Mouse (Mus musculus): ENCODE data around the gene Mycbp2.

Gene Mycbp2

GRCm38 (mm10) chr14:103100296-103100695, 246.3 kb downstream of the Mycbp2 start:
- peak in 1 of 2 experiments; percentile 34 for DNase-seq

GRCm38 (mm10) chr14:103099238-103099933, 247.2 kb downstream of the Mycbp2 start, which contains the start of gene Fbxl3:
Gene Fbxl3, minus strand, starts transcription at chr14:103099566.
- peak; percentile 97 to 98 for DNase-seq

- DNase-seq, result peak; percentile 86 to 91
These were observed 247.9 kb downstream of the Mycbp2 start for GRCm38 (mm10) chr14:103098587-103099235.

GRCm38 (mm10) chr14:103098213-103098586, 248.4 kb downstream of the Mycbp2 start:
- DNase-seq, result no peak

- peak; percentile 52 to 72 for DNase-seq
These were observed 250.0 kb downstream of the Mycbp2 start for GRCm38 (mm10) chr14:103096621-103097020.

GRCm38 (mm10) chr14:103095826-103096225, 250.8 kb downstream of the Mycbp2 start:
- DNase-seq, result no peak

- DNase-seq, result no peak
These were observed 251.6 kb downstream of the Mycbp2 start for GRCm38 (mm10) chr14:103095036-103095435.

GRCm38 (mm10) chr14:103093670-103094069, 252.9 kb downstream of the Mycbp2 start:
- no peak for DNase-seq

GRCm38 (mm10) chr14:103093236-103093635, 253.4 kb downstream of the Mycbp2 start:
- no peak for DNase-seq

- peak; percentile 37 to 72 for DNase-seq
These were observed 258.0 kb downstream of the Mycbp2 start for GRCm38 (mm10) chr14:103088624-103089023.

- DNase-seq, result no peak
These were observed 258.8 kb downstream of the Mycbp2 start for GRCm38 (mm10) chr14:103087846-103088245.

GRCm38 (mm10) chr14:103086671-103087324, 259.8 kb downstream of the Mycbp2 start:
- DNase-seq, result peak in 1 of 2 experiments; percentile 36

GRCm38 (mm10) chr14:103085840-103086533, 260.6 kb downstream of the Mycbp2 start:
- DNase-seq, result no peak

- DNase-seq, result no peak
These were observed 267.2 kb downstream of the Mycbp2 start for GRCm38 (mm10) chr14:103079209-103079977.

- DNase-seq, result no peak
These were observed 268.4 kb downstream of the Mycbp2 start for GRCm38 (mm10) chr14:103078006-103078912.

GRCm38 (mm10) chr14:103077272-103078005, 269.2 kb downstream of the Mycbp2 start:
- no peak for DNase-seq

GRCm38 (mm10) chr14:103075166-103075565, 271.4 kb downstream of the Mycbp2 start:
- DNase-seq, result no peak

- DNase-seq, result no peak
These were observed 272.8 kb downstream of the Mycbp2 start for GRCm38 (mm10) chr14:103073825-103074224.

GRCm38 (mm10) chr14:103072731-103073130, 273.9 kb downstream of the Mycbp2 start:
- peak; percentile 34 to 60 for DNase-seq

- no peak for DNase-seq
These were observed 275.1 kb downstream of the Mycbp2 start for GRCm38 (mm10) chr14:103071471-103071870.

All from lung, adult 18-20 months (tissue).